Mouse (Mus musculus) embryonic facial prominence, embryonic 13.5 days (tissue): Measurements from ENCODE around the gene Olfr68. TPM values are rescaled to one million over a fixed set of nuclear protein-coding genes. Genes with fewer than 3 reads are reported as not detected.
"Not testable (repeated sequence)": the region's sequence is repeated elsewhere in the genome, so short reads cannot be mapped to it uniquely, and the experiment has no call there.

Experiments used
- ATAC-seq: fragments of 200-750 bp; cut with Nextera tagmentation; 2 replicates; pipeline ENCODE4 v1.8.0; 2017; ENCODE audit warnings: low read depth; ENCODE audit not compliant: insufficient number of reproducible peaks, insufficient read depth, low FRiP score, low TSS enrichment
- H3K27ac ChIP-seq: fragments of 300-500 bp; sonication (generic); 2 replicates; pipeline ENCODE4 v1.5.1; 2015; ENCODE audit warnings: moderate library complexity, mild to moderate bottlenecking, inconsistent platforms
- H3K27me3 ChIP-seq: fragments of 300-500 bp; sonication (generic); 2 replicates; pipeline ENCODE4 v1.6.1; 2015; ENCODE audit warnings: mild to moderate bottlenecking, inconsistent platforms
- H3K36me3 ChIP-seq: fragments of 300-500 bp; sonication (generic); 2 replicates; pipeline ENCODE4 v1.6.1; 2015; ENCODE audit warnings: mild to moderate bottlenecking, inconsistent platforms
- H3K4me1 ChIP-seq: fragments of 300-500 bp; sonication (generic); 2 replicates; pipeline ENCODE4 v1.6.1; 2015; ENCODE audit warnings: inconsistent platforms
- H3K4me2 ChIP-seq: fragments of 300-500 bp; sonication (generic); 2 replicates; pipeline ENCODE4 v1.6.1; 2015; ENCODE audit warnings: moderate library complexity, mild to moderate bottlenecking, inconsistent platforms
- H3K4me3 ChIP-seq: fragments of 300-500 bp; sonication (generic); 2 replicates; pipeline ENCODE4 v1.5.1; 2015; ENCODE audit warnings: mild to moderate bottlenecking, inconsistent platforms
- H3K9ac ChIP-seq: fragments of 300-500 bp; sonication (generic); 2 replicates; pipeline ENCODE4 v1.6.1; 2015; ENCODE audit warnings: mild to moderate bottlenecking, inconsistent platforms
- H3K9me3 ChIP-seq: fragments of 300-500 bp; sonication (generic); 2 replicates; pipeline ENCODE4 v1.6.1; 2016; ENCODE audit warnings: inconsistent platforms
- WGBS: fragments of 180-500 bp; shearing (Covaris S2); methylation state at CpG from one replicate; pipeline ENCODE4 v1.1.7; 2015; ENCODE audit warnings: mixed read lengths; 5-methylcytosine and 5-hydroxymethylcytosine counted together
- polyA plus RNA-seq: library from polyadenylated mRNA; unstranded; fragments of >200 nt; fragmentation: Nextera tagmentation; extraction: Ambion mirVana; gene quantifications from 2 replicates; pipeline ENCODE4 v1.2.1, GENCODE M21; 2015

The Olfr68 gene
- polyA plus RNA-seq, 1 experiment from 2014 or later: not detected

GRCm38 (mm10) chr7:103810296-103810695, 30.8 kb upstream of the Olfr68 start:
- H3K27ac ChIP-seq: no peak overlapping the region
- H3K9me3 ChIP-seq: no peaks in the 10 kb centered on the region
- no peaks in the 10 kb centered on the region for H3K36me3 ChIP-seq
- H3K4me3 ChIP-seq: no peak overlapping the region
- WGBS: 88% methylated on average over 1 of the region's 1 CpGs
- no peak overlapping the region for H3K9ac ChIP-seq
- no peak overlapping the region for H3K4me2 ChIP-seq
- H3K27me3 ChIP-seq: no peaks in the 10 kb centered on the region
- ATAC-seq: no peak
- no peaks in the 10 kb centered on the region for H3K4me1 ChIP-seq

- Histone ChIP-seq H3K9ac (no peak overlapping the region), H3K27me3 (no peaks in the 10 kb centered on the region), H3K4me3 (no peak overlapping the region), H3K9me3 (no peaks in the 10 kb centered on the region), H3K4me1 (no peaks in the 10 kb centered on the region), H3K27ac (no peak overlapping the region), H3K36me3 (no peaks in the 10 kb centered on the region), H3K4me2 (no peak overlapping the region)
- no peak for ATAC-seq
- WGBS: 59% methylated on average over 1 of the region's 1 CpGs
Observed at GRCm38 (mm10) chr7:103809801-103810155, 30.3 kb upstream of the Olfr68 start.

GRCm38 (mm10) chr7:103808971-103809800, 29.7 kb upstream of the Olfr68 start:
- Histone ChIP-seq H3K4me3 (no peak overlapping the region), H3K9ac (no peak overlapping the region), H3K4me2 (no peak overlapping the region), H3K36me3 (no peaks in the 10 kb centered on the region), H3K4me1 (no peaks in the 10 kb centered on the region), H3K9me3 (no peaks in the 10 kb centered on the region), H3K27ac (no peak overlapping the region), H3K27me3 (no peaks in the 10 kb centered on the region)
- ATAC-seq: no peak
- WGBS: 70% methylated on average over 5 of the region's 5 CpGs

GRCm38 (mm10) chr7:103808120-103808519, 28.6 kb upstream of the Olfr68 start:
- H3K4me1 ChIP-seq, H3K4me2 ChIP-seq, ATAC-seq, H3K9me3 ChIP-seq, H3K9ac ChIP-seq, H3K36me3 ChIP-seq, H3K4me3 ChIP-seq, H3K27ac ChIP-seq, H3K27me3 ChIP-seq: not testable (repeated sequence)
- 68% methylated on average over 2 of the region's 2 CpGs for WGBS

- H3K27ac ChIP-seq: no peak overlapping the region
- H3K27me3 ChIP-seq: no peaks in the 10 kb centered on the region
- H3K4me2 ChIP-seq: no peak overlapping the region
- H3K4me1 ChIP-seq: no peaks in the 10 kb centered on the region
- 53% methylated on average over 1 of the region's 1 CpGs for WGBS
- H3K9me3 ChIP-seq: no peaks in the 10 kb centered on the region
- H3K36me3 ChIP-seq: no peaks in the 10 kb centered on the region
- no peak overlapping the region for H3K9ac ChIP-seq
- H3K4me3 ChIP-seq: no peak overlapping the region
- ATAC-seq: no peak
Observed at GRCm38 (mm10) chr7:103806856-103807255, 27.4 kb upstream of the Olfr68 start.

GRCm38 (mm10) chr7:103792669-103793388, 13.3 kb upstream of the Olfr68 start:
- 26% methylated on average over 4 of the region's 4 CpGs for WGBS
- ATAC-seq: no peak
- no peaks in the 10 kb centered on the region for H3K9me3 ChIP-seq

GRCm38 (mm10) chr7:103791721-103792120, 12.2 kb upstream of the Olfr68 start, which contains the start of gene Olfr67:
Gene Olfr67, minus strand, starts transcription at chr7:103791821.
- H3K4me3 ChIP-seq: no peak within 1 kb of the TSS
- no peak within 1 kb of the TSS for H3K9ac ChIP-seq
- H3K9me3 ChIP-seq: no peaks in the 10 kb centered on the region
- ATAC-seq: no peak
- WGBS: 67% methylated on average over 3 of the region's 3 CpGs
- no peak within 1 kb of the TSS for H3K27ac ChIP-seq
- H3K4me2 ChIP-seq: no peak within 1 kb of the TSS
- H3K27me3 ChIP-seq: no peaks in the 10 kb centered on the region
- H3K36me3 ChIP-seq: no peaks in the 10 kb centered on the region
- no peaks in the 10 kb centered on the region for H3K4me1 ChIP-seq

More at GRCm38 (mm10) chr7:103792669-103793388, 13.3 kb upstream of the Olfr68 start:
- H3K4me2 ChIP-seq: no peak overlapping the region
- no peaks in the 10 kb centered on the region for H3K4me1 ChIP-seq
- no peak overlapping the region for H3K27ac ChIP-seq
- H3K9ac ChIP-seq: no peak overlapping the region
- no peaks in the 10 kb centered on the region for H3K27me3 ChIP-seq
- no peaks in the 10 kb centered on the region for H3K36me3 ChIP-seq
- no peak overlapping the region for H3K4me3 ChIP-seq

GRCm38 (mm10) chr7:103777652-103778051, 1.8 kb downstream of the Olfr68 start:
- not testable (repeated sequence) for H3K9ac ChIP-seq, H3K4me3 ChIP-seq, ATAC-seq, H3K27ac ChIP-seq, H3K4me2 ChIP-seq, H3K36me3 ChIP-seq, H3K27me3 ChIP-seq, H3K4me1 ChIP-seq, H3K9me3 ChIP-seq
- 74% methylated on average over 4 of the region's 4 CpGs for WGBS

- no peak within 1 kb of the TSS for H3K9ac ChIP-seq
- H3K4me1 ChIP-seq: no peaks in the 10 kb centered on the region
- no peaks in the 10 kb centered on the region for H3K27me3 ChIP-seq
- no peak for ATAC-seq
- H3K9me3 ChIP-seq: no peaks in the 10 kb centered on the region
- no peak within 1 kb of the TSS for H3K4me3 ChIP-seq
- H3K27ac ChIP-seq: no peak within 1 kb of the TSS
- WGBS: 71% methylated on average over 2 of the region's 2 CpGs
- H3K36me3 ChIP-seq: no peaks in the 10 kb centered on the region
- H3K4me2 ChIP-seq: no peak within 1 kb of the TSS
Observed at GRCm38 (mm10) chr7:103771494-103771893, 8.0 kb downstream of the Olfr68 start, which contains the start of gene Olfr69. Gene Olfr69, minus strand, starts transcription at chr7:103771594.

- H3K36me3 ChIP-seq, H3K27ac ChIP-seq, H3K27me3 ChIP-seq, H3K4me2 ChIP-seq, ATAC-seq, H3K9ac ChIP-seq, H3K4me1 ChIP-seq, H3K9me3 ChIP-seq, H3K4me3 ChIP-seq: not testable (repeated sequence)
- 81% methylated on average over 6 of the region's 6 CpGs for WGBS
Observed at GRCm38 (mm10) chr7:103767687-103768086, 11.8 kb downstream of the Olfr68 start.

- WGBS: 86% methylated on average over 6 of the region's 6 CpGs
- H3K9ac ChIP-seq, H3K4me1 ChIP-seq, H3K4me3 ChIP-seq, H3K27me3 ChIP-seq, H3K4me2 ChIP-seq, ATAC-seq, H3K27ac ChIP-seq, H3K9me3 ChIP-seq, H3K36me3 ChIP-seq: not testable (repeated sequence)
Observed at GRCm38 (mm10) chr7:103762212-103762611, 17.3 kb downstream of the Olfr68 start.

GRCm38 (mm10) chr7:103757233-103757632, 22.3 kb downstream of the Olfr68 start, which contains the start of gene Olfr630:
Gene Olfr630, minus strand, starts transcription at chr7:103757333.
- 41% methylated on average over 2 of the region's 2 CpGs for WGBS
- H3K27ac ChIP-seq: no peak within 1 kb of the TSS
- H3K9ac ChIP-seq: no peak within 1 kb of the TSS
- H3K4me3 ChIP-seq: no peak within 1 kb of the TSS
- H3K4me1 ChIP-seq: no peaks in the 10 kb centered on the region
- no peak for ATAC-seq
- H3K9me3 ChIP-seq: no peaks in the 10 kb centered on the region
- H3K36me3 ChIP-seq: no peaks in the 10 kb centered on the region
- H3K27me3 ChIP-seq: no peaks in the 10 kb centered on the region
- H3K4me2 ChIP-seq: no peak within 1 kb of the TSS
